Mouse (Mus musculus): ENCODE measurements at regions not wholly inside any gene's neighbourhood (a gene's known extent, or its start where the extent isn't known, plus 50 kb on each side); places are given as distances from the start of the nearest gene placed in this dataset.
A peak's percentile ranks its signal among the peaks of the same experiment; 100 is the strongest.

DNA sequence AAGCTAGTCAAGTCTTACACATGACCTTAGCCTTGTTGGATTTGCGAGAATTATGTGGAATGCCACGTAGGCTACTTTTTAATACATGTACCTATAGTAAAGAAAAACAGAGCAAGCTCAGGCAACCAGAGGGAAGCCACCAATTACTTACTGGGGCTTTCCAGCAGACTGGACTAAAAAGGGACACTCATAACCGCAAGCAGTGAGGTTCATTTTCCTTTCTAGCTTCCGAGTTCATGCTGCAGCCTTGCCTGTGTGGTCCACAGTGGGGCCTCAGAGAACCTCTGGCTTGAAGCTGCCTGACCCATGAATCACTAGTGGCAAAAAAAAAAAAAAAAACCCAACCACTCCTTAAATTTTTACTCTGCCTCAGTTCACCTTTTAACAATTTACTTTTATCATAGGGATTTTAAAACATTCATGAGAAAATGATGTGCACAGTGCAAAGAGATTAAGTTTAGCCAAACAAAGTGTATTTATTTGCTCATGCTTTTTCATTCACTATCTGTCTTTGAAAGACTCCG is 188.6 kb upstream of the 1700066M21Rik start:
- DNase-seq (ENCODE audit: low spot score) = no peak

DNA sequence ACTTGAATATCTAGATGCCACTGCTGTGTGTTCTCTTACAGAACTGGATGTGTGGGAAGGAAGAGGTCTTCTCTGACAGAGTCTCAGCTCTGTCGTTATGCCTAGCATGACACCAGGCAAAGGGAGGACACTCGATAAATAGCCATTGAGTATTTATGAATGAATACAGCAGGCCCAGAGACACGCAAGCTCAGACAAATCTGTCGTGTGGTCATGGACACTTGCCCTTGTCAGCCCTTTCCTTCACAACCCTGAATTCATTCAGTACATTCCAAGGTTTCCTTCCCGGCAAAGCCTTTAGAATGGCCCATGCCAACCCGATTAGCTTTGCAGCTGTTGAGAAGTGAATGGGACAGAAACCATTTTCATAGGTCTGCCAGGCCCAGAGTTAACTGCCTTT is 176.1 kb upstream of the 1700066M21Rik start:
- DNase-seq (ENCODE audit: low spot score) = no peak

DNA sequence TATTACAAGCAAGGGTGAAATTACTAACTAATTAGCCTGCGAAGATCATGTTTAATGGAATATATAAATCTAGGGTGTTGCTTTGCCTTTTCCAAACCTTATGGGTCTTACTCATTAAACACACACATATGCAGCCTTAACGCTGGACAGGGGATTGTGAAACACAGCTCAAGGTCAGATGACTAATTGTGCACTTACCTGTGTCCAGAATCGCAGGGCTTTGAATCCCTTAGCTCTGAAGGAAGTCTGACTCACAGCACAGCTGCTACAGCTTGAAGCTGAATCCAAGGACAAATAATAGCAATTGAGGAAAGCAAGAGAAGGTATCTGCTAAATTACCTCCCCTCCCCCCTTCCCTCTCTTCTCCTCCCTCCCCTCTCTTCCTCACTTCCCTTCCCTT is 173.1 kb upstream of the 1700066M21Rik start:
- no peak for DNase-seq (ENCODE audit: low spot score)

DNA sequence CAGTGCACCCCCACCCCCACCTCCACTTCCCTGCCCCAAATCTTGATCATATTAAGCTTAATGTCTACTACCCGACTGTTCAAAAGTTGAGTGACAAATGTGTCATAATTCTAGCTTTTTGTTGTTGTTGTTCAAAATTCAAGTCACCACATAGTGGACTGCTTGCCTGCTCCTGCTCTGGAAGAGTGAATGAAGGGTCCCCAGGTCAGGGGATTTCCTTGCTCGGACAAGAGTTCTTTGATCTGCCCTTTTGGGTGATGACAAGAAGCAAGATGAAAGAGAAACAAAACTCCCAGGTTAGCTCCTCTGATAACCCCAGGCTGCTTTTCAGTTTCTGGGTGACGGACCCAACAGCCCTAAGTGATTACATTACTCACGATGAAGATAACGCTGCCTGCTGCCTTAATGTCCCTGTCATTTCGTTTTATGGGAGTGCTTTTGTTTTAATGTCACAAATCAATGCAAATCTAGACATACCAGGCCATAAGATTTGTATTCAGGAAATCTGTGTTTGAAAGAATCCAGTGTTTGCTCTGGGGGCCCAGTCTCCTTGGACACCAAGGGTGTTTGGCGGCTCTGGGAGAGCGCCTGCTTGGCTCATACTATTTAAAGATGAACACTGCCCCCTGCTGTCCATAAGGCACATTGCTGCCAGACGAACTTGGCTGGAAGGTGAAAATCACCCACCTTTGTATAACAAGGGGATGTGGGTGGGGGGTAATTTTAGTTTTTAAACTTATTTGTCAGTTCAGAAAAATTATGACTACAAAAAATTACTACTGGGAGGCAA is 172.0 kb upstream of the 1700066M21Rik start:
- peak; percentile 38 for DNase-seq (ENCODE audit: low spot score)

DNA sequence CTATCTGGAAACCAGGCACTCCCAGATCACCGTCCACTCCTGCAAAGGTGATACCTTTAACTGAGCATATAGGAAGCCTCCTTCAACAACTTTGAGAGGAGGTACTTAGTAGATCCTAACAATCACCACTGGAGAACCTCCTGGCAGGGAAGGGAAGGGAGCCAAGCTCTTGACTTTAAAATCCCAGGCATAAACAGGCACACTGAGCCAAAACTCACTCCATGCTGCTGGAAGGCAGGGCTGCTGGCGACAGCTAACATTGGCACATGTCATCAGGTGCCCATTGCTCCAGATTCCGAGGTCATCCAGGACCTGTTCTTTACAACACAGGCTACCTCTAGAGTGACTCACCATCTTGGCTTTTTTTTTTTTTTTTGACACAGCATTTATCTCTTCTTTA is 170.9 kb upstream of the 1700066M21Rik start:
- no peak for DNase-seq (ENCODE audit: low spot score)

DNA sequence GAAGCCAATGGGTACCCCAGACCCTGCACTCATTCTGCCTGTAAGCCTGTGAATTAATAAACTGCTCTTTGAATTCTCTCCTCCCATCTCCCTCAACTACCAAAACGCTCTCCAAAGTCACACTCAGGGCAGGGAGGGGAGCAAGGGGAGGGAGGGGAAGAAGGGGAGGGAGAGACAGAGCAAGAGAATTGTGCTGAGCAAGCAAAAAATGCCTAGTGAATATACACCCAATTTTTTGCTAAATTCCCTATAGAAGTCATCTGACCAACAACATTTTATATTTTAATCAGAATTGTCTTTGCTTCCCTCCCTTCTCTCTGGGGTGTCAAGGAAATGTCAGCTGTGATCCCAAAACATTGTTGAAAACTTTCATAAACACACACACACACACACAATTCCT is 170.5 kb upstream of the 1700066M21Rik start:
- DNase-seq (ENCODE audit: low spot score) = no peak

DNA sequence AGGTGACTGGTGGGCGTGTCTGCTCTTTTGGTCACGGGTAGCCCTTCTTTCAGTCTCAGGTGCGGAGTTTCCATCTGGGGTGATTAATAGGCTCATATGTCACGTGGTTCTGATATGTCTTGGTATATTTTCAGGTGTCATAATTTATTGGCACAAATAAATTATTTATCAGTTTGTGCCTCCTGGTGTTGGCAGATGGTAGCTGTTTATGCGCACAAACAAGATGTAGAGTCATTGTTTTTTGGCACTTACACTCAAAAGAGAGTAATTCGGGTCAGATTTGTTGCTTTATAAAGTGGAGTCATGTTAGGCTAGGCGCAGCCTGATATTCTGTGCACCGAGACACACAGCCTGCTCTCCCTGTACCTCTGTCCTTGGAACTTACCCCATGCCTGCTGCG is 169.0 kb upstream of the 1700066M21Rik start:
- no peak for DNase-seq (ENCODE audit: low spot score)

DNA sequence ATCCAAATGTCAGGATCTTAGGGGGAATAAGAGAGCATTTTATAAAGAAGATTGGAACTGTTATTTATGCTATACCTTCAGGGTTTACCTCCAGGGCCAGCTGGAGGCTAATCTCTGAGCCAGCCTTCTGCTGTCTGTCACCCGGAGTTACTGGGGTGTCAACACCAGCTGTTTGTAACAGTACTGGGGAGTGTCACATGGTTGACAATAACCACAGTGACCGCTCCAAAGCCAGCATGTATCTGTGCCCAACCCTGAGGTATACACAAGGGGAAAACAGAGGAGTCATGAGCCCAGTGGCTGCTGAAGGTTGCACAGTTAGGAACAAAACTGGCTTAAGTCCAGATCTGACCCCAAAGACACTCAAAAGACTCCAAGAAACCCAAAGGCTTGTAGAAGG is 168.1 kb upstream of the 1700066M21Rik start:
- no peak for DNase-seq (ENCODE audit: low spot score)

DNA sequence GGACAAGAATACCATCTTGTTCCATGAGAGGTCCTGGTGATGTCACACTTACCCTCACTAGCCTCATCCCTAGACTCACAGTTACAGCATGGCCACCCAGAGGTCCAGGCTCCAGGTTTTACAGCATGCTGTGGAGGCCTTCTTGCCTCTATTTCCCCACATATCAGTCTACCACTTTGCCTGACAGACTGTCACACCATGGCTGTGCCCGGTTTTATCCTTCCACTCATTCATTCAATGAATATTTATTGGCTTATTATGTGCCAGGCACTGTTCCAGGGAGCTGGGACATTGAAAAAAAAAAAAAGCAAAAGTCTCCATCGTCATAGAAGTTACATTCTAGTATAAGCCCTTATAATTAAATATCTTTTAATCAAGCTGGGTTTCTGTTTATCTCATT is 166.4 kb upstream of the 1700066M21Rik start:
- no peak for DNase-seq (ENCODE audit: low spot score)

DNA sequence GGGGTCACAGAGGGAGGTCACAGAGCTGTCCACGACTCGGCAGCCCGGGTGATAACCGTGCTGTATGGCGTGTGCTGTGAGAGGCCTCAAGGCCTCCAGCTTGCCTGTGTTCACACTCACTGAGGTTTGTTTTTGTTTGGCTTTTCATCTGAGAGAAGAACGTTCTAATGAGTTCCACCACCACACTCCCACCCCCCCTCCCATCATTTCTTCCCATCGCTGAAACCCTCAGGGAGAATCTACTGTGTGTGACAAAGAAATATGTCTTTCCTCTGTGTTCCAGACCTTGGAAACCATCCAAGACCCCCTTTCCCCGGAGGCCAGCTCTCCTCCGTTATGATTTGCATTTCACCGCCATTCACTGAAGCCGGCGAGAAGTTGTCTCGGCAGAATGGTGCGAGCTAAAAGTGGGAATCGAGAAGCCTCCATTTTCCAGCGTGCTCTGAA is 164.0 kb upstream of the 1700066M21Rik start:
- no peak for DNase-seq (ENCODE audit: low spot score)

DNA sequence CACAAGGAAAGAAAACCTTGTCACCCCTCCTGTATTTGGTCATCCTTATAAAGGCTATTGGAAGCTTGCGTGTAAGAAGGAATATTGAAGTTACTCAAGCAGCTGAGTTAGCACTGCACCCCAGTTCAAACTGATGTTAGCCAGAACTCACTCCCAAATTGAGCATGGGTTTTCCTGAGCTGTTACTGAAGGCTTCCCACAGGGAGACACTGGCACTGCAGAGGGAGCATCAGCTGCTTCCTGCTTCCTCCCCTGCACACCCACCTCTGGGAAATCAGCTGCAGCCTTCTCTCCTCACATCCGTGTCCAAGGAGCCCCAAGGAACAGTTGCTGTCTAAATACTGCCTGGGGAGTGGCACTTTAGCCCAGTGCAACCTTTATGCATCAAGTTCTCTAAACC is 163.2 kb upstream of the 1700066M21Rik start:
- no peak for DNase-seq (ENCODE audit: low spot score)

DNA sequence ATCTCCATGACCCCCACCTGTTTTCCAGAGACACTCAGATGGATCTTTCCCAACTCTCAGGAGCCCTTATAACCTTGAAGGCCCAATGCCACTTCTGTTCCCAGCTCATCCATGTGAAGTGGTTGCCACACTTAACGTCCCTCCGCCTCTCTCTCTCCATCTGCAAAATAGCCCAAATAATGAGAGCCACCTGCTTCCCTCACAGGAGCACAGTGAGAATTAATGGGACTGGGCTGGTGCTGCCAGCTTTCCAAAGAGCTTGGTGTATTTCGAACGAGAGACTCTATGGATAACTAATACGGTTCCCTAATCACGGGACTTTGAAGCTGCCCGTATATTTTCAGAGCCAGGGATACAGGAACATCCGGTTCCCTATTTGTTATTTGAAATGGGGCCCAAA is 159.8 kb upstream of the 1700066M21Rik start:
- DNase-seq (ENCODE audit: low spot score) = no peak

DNA sequence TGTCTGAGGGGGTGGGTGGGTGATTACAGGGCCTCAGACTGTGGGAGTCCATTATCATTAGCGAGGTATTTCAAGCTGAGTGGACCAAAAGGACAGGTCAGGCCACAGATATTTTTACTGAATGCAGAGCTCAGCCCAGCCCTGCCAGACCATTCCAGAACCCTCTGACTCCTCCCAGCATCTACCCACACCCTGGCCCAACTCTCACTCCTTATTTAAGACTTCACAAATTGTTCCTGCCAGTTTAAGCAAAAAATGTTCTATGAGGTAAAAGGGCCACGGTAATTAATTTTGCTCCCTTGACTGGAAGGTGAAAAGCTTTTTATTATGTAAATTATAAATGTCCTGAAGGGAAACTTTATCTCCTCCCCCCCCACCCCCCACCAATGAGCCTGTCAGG is 159.3 kb upstream of the 1700066M21Rik start:
- no peak for DNase-seq (ENCODE audit: low spot score)

DNA sequence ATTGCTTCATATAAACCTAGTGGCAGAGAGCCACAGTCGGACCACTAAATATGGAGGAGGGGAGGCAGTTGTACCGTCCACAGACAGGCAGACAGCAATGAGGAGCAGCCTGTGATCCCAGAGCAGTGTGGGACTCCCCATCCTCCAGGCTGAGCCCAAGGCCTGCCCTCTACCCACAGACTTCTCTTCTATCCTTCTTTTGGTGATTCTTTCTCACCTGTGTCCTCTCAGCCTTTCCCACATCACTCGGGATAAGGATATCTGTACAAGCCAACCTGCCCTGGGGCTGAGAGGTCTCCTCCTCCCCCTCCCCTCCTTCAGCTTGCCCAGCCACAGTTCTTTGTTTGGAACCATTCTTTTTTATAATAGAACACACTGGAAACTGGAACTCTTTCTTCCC is 158.8 kb upstream of the 1700066M21Rik start:
- DNase-seq (ENCODE audit: low spot score) = no peak

DNA sequence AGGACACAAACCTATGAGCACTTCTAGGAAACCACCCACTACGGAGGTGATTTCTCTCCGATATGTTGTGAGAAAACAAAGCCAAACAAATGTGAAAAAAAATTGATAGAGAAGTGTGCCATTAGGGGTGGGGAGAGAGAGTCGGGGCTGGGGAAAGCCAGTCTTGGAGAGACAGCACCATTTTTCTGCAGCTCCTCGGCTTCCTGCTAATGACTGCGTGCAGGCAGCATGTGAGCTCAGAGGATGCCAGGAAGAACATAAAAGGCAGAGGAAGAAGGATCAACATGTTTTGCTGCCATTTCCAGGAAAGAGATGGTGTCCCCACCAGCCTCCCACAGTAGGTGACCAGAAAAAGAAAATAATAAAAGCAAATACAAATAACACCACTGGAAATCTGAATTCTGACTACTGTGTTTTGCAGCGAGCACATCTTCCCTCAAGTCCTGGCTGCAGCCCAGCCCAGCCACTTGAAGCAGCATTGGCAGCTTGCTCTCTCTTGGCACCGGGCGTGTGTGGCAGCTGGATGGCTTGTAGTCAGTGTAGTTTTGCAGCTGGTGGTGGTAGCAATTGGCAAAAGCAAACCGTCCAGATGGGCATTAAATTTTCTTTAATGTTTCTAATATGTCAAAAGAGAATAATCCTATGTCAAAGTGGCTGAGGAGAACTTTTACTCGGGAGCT is 152.9 kb upstream of the 1700066M21Rik start:
- no peak for DNase-seq (ENCODE audit: low spot score)

DNA sequence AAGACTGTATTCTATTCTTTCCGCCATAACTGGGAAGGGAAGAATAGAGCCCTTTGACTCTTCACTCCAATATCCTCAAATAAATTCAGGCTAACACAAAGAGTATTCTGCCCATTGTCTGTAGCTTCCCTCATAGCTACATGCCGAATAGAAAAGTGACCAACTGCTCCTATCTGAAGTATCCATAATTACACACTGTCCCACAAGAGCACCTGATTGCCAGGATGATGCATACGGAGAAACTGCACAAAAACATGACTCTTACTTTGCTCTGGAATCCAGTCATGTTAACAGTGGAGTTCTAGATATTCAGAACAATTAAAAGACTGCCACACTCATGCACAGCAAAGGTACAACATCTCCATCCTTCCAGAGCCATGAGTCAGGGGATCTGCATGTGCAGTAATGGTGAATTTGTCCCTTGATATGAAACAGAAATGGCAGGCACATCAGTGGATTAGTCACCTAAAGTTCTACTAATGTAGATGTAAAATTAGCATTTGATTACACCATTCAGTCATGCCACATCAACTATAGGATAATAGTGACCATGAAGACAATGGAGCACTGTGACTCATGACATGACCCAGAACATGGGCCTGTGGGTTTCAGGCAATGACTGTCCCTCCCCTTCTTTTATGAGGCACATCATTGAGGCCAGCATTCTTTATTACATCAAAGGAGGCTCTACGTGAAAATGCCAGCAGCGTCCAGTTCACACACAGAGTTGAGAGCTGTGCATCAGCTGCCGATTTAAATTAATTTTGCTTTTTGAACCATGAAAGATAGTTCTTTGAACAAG is 133.6 kb upstream of the 1700066M21Rik start:
- DNase-seq (ENCODE audit: low spot score) = no peak

DNA sequence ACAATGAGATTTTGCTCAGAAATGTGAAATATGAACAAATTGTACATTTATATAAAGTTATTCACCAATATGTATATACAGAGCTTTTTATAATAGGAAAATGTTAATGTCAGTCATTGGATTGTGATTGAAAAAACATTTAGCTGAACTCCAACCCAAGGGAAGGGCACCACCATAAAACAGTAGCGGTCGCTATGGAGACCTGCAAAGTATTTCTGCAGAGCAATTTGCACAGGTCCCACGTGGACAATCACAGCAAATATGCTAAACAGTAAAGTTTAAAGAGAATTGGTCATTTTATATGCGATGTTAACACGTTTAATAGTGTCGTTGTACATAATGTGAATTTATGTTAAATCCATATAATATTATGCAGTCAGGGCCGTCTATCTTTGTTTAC is 117.8 kb upstream of the 1700066M21Rik start:
- DNase-seq (ENCODE audit: low spot score) = no peak

DNA sequence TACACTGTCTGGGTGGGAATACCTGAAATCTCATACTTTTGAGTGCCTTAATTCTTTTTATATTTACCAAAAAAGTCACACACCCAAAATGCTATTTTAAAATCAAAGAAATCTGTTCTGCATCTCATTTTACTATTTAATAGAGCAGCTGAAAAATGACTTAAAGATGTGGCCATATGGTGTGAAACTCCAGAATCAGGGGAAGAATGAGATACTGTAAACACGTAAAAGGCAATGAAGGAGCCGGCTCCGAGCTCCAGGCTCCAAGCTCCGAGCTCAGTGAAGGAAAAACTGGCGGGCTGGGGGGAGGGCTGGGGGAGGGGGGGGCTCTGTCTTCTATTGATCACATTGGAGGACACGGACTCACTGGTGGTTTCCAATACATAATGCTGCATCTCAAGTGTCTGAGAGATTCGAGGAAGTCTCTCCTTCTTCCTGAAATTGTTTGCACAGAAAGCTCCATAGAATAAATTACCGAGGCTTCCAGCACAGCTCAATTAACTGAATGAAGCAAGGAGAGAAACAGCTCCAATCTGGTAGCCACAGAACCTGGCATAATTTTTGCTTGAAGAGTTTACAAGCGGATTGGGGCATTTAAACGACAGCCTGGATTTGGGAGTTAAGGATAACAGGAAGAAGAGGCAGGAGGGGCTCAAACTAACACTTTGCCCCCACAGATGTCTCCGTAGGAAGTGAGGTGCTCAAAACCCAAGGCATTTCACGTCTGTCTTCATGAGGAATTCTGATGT is 112.2 kb upstream of the 1700066M21Rik start:
- no peak for DNase-seq (ENCODE audit: low spot score)

DNA sequence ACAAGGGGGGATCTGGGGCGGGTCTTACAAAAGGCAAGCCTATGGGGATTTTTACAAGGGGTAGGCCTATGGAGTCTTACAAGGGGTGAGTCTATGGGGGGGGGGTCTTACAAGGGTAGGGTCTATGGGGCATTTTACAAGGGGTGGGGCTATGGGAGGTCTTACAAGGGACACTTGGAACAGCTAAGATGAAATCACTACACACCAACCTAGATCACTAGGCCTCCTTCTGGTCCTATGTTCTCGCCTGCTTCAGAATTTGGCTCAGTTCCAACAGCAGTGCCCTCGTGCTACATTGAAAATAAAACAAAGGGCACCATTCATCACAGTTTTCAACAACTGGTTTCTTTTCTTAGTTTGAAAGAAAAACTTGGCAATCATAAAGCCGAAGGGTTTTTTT is 110.7 kb upstream of the 1700066M21Rik start:
- DNase-seq (ENCODE audit: low spot score) = no peak

DNA sequence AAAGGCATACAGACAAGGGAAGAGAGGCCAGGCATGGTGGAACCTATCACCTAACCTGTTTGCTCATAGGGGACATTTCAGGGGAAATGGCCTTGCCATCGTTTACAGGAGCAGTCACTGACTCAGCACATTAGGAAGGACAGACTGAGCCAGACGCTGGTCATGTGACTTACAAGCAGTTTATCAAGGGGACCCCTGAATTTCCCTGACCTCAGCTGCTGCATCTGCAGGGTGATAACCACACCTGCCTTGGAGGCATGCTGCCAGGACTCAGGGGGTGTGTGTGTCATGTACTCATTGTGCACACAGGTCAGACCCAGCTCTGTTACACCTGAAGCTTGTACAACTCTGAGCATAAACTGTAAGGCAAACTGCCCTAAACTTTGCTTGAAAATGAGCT is 109.6 kb upstream of the 1700066M21Rik start:
- DNase-seq (ENCODE audit: low spot score) = no peak

DNA sequence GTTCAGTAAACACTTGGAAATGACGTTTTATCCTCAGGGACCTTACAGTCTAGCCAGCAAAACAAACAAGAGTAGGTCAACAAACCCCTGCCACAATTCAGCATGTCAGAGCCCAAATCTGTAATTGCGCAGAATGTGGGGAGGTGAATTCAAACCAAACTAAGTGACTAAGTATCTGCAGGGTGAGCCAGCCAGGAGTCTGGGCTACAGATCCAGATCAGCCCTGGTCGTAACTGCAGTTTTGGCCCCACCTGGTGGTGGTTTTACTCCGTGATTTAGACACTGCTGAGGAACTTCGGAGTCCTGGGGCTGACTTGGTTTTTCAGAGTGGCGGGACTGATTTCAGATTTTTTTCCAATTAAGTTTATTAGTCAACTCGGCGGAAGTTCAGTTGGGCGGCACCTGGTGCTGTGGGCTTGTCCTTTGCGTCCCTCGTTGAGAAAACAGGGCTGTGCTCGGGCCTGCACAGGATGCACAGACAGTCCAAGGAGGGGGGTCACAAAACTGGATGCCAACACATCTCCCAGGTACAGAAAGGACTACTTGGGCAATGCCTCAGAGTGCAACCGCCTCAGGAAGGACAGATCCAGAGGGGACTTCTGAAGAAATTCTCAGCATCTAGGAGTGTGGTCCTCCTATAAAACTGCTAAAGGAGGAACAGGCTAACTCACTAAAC is 107.6 kb upstream of the 1700066M21Rik start:
- no peak for DNase-seq (ENCODE audit: low spot score)
